Mouse (Mus musculus): ENCODE data around the gene Mael.

- TF ChIP-seq CTCF (IDR thresholded peaks at IDR 0.05; ENCODE audit: low read depth) (no peak), EP300 (IDR thresholded peaks at IDR 0.05; ENCODE audit: low read depth) (no peak)
Measured at GRCm38 (mm10) chr1:166172992-166173391, 65.6 kb downstream of the Mael start.

All from liver, postnatal 0 days (tissue).